ENCODE assay signal across 15 mouse cellular contexts in genomic region chr7:97317706-97318105, GRCm38 (mm10). TPM values are rescaled to one million over a fixed set of nuclear protein-coding genes. Genes with fewer than 3 reads are reported as not detected.
A peak's percentile ranks its signal among the peaks of the same experiment; 100 is the strongest.
DNase-seq lines count a peak whose midpoint lies in the region; TF ChIP-seq lines count a peak whose summit lies in the region.
"Had no signal": no experiment of that assay in that cellular context is flagged by ENCODE, and none has a peak within 500 bp of the region (broad histone marks: within the 10 kb centered on the region; RNA-seq: fewer than 3 reads in every experiment).

No protein-coding gene starts in this region.

- TF ChIP-seq CTCF in brain, embryonic 14.5 days (IDR thresholded peaks at IDR 0.05; ENCODE audit: borderline replicate concordance, extremely low read depth, insufficient read depth, insufficient read length), result no peak

- no peak for TF ChIP-seq POLR2A in brain, embryonic 14.5 days (IDR thresholded peaks at IDR 0.05; ENCODE audit: borderline replicate concordance, extremely low read depth, insufficient read depth, insufficient read length, poor library complexity, severe bottlenecking)

- DNase-seq in adrenal gland, adult 2 months, result peak; percentile 66
- DNase-seq in adrenal gland, adult 18-20 months (ENCODE audit: low spot score in 2 of 2), result no peak
- peak; percentile 14 for DNase-seq in 3T3-L1 (ENCODE audit: low read depth, low spot score)
- DNase-seq in adrenal gland, postnatal 10 days, result peak; percentile 44
- DNase-seq in brain, embryonic 14.5 days (ENCODE audit: low read depth), result peak; percentile 23
- no peak for DNase-seq in frontal cortex, postnatal 10 days (ENCODE audit: low spot score in 2 of 2)
- DNase-seq in neural tube, embryonic 10.5 days (ENCODE audit: extremely low spot score, low spot score), result no peak
- DNase-seq: cerebellum, adult 18-20 months; cerebellum, adult 9-10 months; cerebellum, postnatal 14 days; forebrain, postnatal 0 days; gastrocnemius, postnatal 25 days; heart, adult 18-20 months; heart, postnatal 10 days; heart, postnatal 36 days had no signal

RNA-seq across cellular contexts. Expression of gene Usp35, which starts 14.1 kb away (rescaled TPM):
- 1 to 10 TPM; 7.0 to 8.5 TPM for total RNA-seq in adrenal gland, adult 2 months (2021)
- 8.4 and 11.1 TPM in 2 replicates for polyA plus RNA-seq in adrenal gland, adult 2 months (2012; rRNA removed)
- 10 to 100 TPM in 1 of 2 experiments, 1 to 10 TPM in 1; 8.4 to 10.6 TPM for total RNA-seq in adrenal gland, adult 18-20 months (2021)
- total RNA-seq in adrenal gland, postnatal 10 days (2021), result 1 to 10 TPM; 3.6 to 7.1 TPM
- polyA plus RNA-seq in brain, embryonic 14.5 days (2012; rRNA removed), result 12.5 and 13.0 TPM in 2 replicates

RNA-seq across cellular contexts. Expression of gene Kctd21, which starts 14.4 kb away (rescaled TPM):
- 10 to 100 TPM in 1 of 2 experiments, 1 to 10 TPM in 1; 7.3 to 11.4 TPM for total RNA-seq in adrenal gland, adult 2 months (2021)
- polyA plus RNA-seq in adrenal gland, adult 2 months (2012; rRNA removed), result 5.3 and 5.6 TPM in 2 replicates
- 10 to 100 TPM; 10.6 to 11.5 TPM for total RNA-seq in adrenal gland, adult 18-20 months (2021)
- total RNA-seq in adrenal gland, postnatal 10 days (2021), result 1 to 10 TPM; 4.0 to 5.4 TPM
- polyA plus RNA-seq in brain, embryonic 14.5 days (2012; rRNA removed), result 8.7 and 9.5 TPM in 2 replicates

RNA-seq across cellular contexts. Expression of gene Alg8, which starts 53.7 kb away (rescaled TPM):
- 10 to 100 TPM; 15.2 to 16.6 TPM for total RNA-seq in adrenal gland, adult 2 months (2021)
- polyA plus RNA-seq in adrenal gland, adult 2 months (2012; rRNA removed), result 6.0 and 7.3 TPM in 2 replicates
- total RNA-seq in adrenal gland, adult 18-20 months (2021), result 10 to 100 TPM; 14.0 to 15.2 TPM
- 10 to 100 TPM; 13.2 to 13.8 TPM for total RNA-seq in adrenal gland, postnatal 10 days (2021)
- polyA plus RNA-seq in brain, embryonic 14.5 days (2012; rRNA removed), result 19.7 and 28.8 TPM in 2 replicates

Comparison
In these comparisons a context has a peak if more than half of its experiments do, and no peak if none do; other contexts are left out.
1. DNase-seq: peak in adrenal gland, adult 2 months (single experiment), 3T3-L1 (single experiment), adrenal gland, postnatal 10 days (single experiment) and brain, embryonic 14.5 days (single experiment); none in adrenal gland, adult 18-20 months (0 of 2), frontal cortex, postnatal 10 days (0 of 2) and neural tube, embryonic 10.5 days (single experiment).